Mouse (Mus musculus) cerebellum, adult 9-11 months (tissue): ENCODE measurements around the gene Plekhg4.

Experiments
- DNase-seq: peaks from one replicate; pipeline ENCODE4 v3.0.0; 2022

The Plekhg4 gene

DNA sequence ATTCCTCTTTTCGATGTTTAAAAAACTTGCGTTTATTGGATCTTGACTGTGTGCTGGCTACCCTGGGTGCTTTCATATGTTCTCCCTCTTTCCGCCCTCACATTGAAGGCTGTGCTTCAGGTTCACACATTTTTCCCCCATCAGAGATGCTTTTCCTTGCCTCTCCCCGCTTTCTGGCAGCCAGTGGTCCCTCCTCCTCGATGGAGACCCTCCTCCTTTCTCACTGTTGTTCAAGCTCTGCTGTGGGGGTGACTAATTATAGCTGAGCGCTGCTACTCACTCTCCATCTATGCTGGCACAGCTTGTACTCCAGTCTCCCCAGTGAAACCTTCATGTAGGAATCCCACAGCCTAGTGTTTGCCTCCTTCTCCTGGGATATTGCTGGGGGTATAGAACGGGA lies 22.9 kb upstream of the Plekhg4 start:
- peak; percentile 48 for DNase-seq

DNA sequence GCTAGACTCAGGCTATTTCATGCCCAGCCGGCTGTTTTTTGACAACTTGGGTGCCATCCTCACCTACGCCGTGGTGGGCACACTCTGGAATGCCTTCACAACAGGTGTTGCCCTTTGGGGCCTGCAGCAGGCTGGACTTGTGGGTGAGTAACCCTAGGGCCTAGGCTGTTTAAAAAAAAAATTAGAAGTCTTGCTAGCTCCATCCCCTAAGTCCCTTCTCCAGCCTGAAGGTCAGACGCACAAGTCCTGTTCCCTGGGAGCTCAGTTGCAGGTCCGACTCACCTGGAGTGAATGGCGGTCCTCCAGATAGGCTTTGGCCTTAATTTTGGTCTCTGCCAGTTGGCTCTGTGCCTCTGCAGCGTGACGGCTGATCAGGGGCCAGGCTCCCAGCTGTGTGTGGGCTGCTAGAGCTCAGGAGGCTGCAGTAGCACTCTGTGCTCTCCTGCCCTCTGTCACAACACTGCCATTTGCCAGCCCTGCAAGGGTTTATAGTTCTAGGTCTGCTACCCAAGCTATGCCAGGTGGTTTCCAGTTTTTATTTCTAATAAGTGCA lies 19.4 kb upstream of the Plekhg4 start:
- DNase-seq: peak; percentile 82

DNA sequence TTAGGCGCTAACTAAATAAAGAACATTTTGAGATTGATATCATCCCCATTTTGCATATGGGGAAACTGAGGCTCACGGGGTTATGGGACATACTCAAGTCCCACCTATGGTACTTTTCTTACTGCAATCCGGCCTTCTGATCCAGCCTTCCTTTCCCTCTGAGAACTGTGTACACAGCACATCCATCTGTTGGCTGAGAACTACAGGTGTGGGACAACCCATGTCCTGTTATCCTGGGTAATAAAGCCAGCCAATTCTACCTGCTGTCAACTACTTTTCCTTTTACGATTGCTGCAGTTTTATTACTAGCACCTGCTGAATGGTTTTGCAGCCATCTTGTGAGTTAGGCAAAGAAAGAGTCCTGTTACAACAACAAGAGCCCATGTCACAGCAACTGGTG lies 18.5 kb upstream of the Plekhg4 start:
- no peak for DNase-seq

DNA sequence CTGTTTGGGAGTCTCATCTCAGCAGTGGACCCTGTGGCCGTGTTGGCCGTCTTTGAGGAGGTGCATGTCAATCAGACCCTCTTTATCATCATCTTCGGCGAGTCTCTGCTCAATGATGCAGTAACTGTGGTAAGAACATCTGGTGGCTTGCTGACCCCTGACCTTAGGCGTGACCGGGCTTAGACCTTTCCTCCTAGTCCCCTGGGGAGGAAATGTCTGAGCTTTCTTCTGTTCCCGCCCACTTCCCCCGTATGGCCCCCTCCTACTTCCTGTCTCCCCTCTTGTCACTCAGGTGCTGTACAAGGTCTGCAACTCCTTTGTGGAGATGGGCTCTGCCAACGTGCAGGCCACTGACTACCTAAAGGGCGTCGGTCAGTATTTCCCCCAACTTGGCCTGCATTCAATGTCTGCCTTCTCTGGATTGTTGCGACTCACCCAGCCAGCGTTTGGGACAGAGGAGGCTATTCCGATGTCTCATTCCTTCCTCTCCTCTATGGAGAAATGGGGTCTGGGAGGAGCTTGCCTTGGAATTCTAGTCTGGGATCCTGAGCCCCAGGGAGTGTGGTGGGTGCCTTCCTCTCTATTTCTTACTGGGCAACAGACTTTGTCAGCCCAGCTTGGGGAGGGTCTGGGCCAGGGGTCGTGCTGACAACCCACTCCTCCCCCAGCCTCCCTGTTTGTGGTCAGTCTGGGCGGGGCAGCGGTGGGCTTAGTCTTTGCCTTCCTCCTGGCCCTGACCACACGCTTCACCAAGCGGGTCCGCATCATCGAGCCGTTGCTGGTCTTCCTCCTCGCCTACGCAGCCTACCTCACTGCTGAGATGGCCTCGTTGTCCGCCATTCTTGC lies 17.7 kb upstream of the Plekhg4 start:
- no peak for DNase-seq

DNA sequence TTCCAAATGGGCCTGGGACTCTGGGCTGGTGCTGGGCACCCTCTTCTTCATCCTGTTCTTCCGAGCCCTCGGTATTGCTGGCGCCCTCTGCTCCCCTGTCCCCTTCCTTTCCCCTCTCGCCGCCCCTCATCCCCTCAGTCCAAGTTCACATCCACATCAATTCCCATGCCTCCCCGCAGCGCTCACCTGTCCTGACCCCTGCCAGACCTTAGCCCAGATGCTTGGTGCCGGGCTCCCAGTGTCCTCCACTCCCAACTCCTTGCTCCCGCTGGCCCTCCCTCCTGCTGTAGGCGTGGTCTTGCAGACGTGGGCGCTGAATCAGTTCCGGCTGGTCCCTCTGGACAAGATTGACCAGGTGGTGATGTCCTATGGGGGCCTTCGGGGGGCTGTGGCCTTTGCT lies 16.4 kb upstream of the Plekhg4 start:
- DNase-seq: no peak

DNA sequence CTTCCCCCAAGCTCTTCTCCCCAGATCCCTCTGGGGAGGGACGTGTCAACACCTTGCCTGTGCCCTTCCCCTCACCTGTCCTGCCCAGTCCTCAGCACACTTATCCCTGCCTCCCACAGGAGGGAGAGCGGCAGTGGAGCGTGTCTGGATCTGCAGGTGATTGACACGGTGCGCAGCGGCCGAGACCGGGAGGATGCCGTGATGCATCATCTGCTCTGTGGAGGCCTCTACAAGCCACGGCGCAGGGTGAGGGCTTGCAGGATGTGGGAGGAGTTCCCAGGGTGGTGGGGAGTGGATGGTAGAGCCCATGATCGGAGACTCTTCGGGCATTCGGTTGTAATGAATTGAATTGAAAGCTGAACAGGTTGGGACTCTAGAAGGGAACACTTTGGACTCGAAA lies 13.9 kb upstream of the Plekhg4 start:
- DNase-seq: no peak

DNA sequence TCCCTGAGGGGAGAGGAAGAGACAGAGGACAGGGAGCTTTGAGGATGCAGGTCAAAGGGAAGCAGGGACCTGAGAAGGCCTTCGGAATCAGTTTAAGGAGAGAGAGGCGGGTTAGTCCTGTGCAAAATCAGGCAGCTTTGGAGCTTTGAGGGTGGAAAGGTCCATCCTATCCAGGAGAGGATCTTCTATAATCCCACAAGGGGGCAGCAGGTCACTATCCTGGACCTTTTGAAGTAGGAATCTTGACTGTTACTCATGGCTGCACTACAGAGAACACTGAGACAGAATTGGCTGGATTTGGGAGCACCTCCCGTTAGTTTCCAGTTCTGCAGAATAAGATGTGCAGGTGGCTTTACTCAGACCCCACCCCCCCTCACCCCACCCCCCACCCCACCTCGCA lies 13.4 kb upstream of the Plekhg4 start:
- no peak for DNase-seq

DNA sequence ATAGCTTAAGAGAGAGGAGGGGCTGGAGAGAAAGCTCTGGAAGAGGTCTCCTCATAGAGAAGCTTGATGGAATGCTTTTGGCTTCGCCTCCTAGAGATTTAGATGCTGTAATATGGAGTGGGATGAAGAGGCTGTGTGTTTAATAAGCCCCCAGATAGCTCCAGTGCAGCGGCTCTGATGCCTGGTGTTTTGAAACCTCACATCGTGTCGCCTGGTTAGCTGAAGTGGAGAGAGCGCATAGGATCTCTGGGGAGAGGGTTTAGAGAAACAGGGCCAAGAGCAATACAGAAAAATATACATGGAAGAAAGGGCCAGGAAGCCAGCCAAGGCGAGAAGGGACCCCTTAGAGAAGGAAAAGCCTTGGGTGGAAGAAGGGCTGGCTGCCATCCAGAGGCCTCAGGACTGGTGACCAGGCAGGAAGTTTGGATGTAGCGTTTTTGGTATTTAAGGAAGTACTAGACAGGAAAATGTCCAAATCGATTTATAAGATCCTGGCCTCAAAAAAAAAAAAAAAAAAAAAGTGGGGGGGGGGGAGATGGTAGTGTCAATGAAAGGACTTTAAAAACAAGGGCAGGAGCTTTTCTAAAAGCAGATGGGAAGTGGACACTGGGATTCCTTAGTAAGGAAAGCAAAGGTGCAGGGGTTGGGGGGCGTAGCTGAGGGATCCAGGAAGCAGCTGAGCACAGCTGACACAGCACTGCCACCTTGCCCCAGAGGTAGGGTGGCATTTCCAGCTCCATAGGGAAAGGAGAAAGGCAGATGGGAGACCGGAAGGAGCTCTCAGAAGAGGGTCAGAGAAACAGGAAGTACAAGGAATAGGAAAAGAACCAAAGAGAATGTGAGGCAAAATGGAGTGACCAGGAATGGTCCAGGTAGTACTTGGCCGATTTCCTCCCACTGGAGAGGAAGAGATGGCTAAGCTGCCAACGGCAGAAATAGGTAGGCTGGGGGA lies 11.0 kb upstream of the Plekhg4 start:
- DNase-seq: no peak

DNA sequence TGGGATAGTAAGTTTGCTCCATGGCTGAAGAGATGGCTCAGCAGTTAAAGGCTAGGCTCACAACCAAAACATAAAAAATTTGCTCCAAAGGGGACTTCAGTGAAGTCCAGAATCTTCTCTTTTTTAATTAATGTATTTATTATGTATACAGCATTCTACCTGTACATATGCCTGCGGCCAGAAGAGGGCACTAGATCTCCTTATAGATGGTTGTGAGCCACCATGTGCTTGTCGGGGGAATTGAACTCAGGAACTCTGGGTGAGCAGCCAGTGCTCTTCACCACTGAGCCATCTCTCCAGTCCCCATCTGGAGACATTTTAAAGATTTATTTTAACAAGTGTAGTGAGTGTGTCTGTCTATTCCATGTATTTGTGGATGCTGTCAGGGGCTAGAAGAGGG lies 6.0 kb upstream of the Plekhg4 start:
- no peak for DNase-seq

DNA sequence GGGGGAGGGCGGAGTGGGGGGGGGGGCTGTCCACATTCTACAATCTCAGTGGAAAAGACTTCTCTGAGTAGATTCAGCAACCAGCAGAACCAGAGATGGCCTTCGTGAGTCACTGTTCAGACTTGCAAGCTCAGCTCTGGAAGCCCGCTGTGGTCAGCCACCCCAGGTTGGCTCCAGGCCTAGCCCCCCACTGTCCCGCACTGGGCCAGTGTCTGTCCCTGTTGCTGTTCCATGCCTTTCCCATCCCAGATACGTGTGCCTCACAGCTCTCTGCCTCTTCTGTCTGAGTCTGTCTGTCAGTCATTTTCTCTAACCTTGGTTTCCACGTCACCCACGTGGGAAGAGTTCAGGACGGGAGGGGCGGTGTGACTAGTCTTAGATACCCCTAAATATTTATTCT lies 601 bp upstream of the Plekhg4 start:
- DNase-seq: peak; percentile 46

DNA sequence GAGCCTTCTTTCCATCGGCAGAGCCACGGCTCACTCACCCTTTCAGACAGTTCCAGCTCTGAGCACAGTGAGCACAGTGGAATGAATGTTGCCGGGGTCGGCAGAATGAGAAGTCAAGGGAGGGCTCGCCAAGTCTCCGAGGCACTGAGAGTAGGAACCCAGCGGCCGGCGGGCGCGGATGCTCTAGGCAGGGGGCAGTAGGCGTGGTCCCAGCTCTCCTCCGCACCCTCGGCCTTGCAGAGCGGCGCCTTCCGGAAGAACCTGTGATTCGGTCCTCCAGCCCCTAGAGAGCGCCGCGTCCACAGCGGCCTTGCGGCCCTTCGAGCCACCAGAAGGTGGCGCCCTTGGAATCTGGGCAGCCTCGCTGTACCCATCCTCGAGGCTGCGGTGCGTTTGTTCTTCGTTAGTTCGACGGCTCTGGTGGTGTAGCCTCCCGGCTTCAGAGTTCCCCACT lies 1.5 kb downstream of the Plekhg4 start:
- DNase-seq: peak; percentile 41

DNA sequence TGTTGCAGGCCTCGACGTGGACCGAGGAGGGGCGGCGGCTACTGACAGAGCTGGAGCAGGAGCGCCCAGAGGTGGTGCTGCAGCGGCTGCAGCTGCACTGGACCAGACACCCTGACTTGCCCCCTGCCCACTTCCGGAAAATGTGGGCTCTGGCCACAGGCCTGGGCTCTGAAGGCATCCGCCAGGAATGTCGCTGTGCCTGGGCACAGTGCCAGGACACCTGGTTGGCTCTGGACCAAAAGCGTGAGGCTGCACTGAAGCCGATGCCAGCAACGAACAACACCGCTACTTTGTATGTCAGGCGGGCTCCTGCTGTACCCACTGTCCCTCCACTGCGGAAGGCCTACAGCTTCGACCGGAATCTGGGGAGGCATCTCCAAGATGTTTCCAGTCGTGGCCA lies 5.6 kb downstream of the Plekhg4 start:
- no peak for DNase-seq

DNA sequence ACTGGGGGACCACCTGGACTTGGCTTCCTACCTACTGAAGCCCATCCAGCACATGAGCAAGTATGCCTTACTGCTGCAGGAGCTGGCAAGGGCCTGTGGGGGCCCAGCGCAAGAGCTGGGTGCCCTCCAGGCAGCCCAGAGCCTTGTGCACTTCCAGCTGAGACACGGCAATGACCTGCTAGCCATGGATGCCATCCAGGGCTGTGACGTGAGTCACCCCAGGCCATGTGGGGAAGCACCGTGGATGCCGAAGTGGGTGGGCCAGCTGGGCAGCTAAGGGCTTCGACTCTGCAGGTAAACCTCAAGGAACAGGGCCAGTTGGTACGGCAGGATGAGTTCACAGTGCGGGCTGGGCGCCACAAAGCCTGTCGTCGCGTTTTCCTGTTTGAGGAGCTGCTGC lies 7.2 kb downstream of the Plekhg4 start:
- no peak for DNase-seq

DNA sequence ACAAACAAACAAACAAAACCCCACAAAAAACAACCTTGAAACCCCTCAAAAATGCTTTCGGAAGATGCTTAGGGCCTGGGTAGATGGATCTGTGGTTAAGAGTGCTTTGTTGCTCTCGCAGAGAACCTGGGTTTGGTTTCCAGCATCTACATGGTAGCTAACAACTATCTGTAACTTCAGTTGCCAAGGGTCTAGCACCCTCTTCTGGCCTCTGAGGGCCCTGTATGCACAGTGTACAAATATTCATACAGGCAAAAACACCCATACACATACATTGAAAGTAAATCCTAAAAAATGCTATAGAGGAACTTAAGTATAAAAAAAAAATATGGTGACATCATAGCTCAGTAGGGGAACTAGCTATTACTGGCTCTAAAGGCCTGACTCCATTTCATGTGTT lies 11.0 kb downstream of the Plekhg4 start:
- DNase-seq: no peak

DNA sequence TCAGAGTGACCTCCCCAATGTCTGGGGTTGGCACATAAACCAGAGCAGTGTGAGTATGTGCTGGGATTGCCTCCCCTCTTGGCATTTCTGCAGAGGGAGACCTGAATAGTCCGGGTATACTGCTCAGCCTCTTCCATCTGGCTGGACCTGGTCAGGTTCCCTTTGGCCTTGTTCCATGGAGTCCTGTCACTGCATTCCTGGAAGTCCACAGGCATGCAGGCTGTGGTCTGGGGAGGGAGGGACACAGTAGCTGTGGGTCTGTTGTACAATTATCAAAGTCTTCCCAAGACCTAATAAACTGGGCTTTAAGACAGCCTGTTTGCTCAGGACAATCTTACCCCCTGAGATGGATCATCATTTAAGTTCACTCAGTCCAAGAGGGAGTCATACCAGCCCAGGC lies 14.1 kb downstream of the Plekhg4 start:
- no peak for DNase-seq

DNA sequence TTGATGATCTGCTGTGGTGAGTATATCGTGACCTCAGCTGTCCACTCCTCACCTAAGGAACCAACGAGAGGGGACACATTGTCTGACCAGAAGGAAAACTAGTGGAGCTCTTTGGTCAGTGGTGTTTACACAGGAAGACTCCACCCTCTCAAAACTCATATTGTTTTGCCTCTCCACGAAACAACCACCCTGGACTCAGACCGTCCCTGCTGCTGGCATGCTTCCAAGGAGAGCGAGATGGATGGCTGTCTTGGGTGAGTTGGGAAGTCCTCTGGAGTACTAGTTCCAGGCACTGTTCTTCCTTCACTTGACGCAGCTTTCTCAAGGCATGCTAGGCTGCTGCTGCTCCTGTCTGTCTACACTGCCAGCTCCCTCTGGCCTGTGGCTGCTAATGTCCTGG lies 16.0 kb downstream of the Plekhg4 start:
- DNase-seq: no peak

DNA sequence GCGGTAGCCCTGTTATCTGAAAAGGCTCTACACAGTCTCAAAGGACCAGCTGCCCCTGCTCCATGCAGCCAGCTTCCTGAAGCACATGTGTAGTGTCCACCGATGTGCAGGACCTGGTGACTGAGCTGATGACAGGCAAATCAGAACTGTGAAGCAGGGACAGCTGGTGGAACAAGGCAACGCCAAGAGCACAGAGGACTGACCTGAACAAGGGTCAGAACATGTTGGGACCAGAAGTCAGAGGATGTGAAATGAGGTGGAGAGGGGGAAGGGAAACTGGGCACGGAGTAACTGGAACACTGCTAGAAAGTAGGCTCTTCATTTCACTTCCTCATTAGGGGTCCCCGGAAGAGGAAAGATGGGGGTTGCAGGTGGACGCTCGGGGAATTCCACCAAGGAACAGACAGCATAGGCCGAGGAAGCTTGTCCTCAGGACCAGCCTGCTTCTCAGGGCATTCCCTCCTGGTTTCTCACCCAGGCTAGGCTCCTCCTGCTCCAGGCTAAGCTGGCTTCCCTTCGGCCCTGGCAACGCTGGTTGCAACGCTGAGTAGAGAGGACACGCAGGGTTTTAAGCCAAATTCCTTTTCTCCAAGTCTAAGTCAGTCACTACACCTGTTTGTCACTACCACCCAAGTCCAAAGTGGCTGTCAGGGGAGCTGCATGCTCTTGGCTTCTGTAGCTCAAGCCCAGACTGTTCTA lies 20.2 kb downstream of the Plekhg4 start:
- DNase-seq: no peak

DNA sequence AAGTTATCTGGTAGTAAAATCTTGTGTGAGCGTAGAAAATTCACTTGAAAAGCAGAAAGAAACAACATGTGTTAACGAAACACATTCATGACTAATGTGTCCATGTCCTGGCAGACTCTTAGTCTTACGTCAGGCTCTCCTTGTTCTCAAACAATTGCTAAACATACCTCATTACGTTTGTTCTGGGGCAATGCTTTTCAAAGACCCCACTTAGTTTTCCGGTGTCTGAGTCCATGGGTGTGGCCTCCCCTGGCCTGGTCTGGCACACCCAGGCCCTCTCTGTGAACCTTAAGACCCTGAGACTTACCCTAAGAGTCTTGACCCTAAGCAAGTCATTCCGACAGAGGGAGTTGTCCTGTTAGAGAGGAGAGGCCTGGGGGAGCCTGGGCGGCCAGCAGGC lies 20.8 kb downstream of the Plekhg4 start:
- no peak for DNase-seq

DNA sequence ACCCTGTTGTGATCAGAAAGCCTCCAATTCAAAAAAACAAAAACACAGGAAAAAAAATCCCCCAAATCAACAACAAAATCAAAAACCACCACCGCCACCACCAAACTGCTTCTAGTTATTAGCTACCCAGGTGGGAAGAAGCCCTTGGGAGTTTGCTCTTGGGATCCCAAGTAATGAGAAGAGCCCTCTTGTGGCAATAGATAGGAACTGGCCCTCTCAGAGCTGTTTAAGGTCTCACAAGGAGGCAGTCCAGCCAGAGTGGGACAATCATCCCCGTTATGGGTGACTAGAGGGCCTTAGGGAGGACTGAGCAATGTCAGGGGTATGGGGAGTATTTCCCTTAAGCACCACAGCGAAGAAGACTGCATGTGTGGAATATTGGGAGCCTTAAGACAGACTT lies 24.7 kb downstream of the Plekhg4 start:
- peak; percentile 59 for DNase-seq

DNA sequence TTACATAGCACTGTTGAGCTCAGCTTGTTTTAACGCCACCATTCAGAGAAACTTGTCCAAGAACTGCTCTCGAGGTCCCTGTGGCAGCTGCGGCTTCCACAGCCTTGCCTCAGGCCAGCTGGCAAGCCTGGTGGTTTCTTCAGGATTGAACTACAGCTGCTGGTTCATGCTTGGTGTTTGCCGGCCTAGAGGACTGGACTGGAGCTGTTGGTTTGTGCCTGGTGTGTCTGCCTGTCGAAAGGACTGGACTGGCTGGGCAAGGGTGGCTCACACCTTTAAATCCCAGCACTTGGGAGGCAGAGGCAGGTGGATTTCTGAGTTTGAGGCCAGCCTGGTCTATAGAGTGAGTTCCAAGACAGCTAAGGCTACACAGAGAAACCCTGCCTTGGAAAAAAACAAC lies 26.9 kb downstream of the Plekhg4 start:
- DNase-seq: no peak

DNA sequence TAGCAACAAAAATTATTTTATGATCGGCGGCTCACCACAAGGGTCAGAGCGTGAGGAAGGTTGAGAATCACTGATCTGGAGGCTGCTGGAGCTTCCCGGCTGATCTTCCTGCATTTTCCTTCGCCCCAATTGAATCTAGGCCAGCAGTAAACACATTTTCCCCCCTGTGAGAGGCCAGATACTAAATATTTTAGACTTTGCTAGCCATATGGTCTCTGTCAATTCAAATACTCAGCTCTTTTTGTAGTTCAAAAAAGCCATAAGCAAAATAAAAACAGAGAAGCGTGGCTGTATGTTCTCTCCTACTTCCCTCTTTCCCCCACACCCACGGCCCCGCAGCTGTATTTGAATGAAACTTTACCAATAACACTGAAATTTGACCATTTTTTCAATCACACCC lies 30.4 kb downstream of the Plekhg4 start:
- peak; percentile 40 for DNase-seq

DNA sequence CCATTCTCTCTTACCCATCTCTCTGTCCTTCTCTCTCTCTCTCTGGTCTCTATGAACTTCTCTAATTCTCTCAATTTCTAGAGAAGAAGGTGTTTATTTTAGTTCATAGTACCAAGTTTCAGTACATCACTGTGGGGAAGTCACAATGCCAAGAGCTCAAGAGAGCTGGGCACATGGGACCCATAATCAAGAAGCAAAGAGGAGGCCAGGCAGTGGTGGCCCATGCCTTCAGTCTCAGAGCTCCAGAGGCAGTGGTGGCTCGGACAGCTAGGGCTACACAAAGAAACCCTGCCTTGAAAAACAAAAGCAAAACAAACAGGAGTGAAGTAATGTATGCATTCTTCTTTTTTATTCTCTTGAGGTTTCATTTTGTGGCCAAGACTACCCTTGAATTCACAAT lies 31.4 kb downstream of the Plekhg4 start:
- no peak for DNase-seq

DNA sequence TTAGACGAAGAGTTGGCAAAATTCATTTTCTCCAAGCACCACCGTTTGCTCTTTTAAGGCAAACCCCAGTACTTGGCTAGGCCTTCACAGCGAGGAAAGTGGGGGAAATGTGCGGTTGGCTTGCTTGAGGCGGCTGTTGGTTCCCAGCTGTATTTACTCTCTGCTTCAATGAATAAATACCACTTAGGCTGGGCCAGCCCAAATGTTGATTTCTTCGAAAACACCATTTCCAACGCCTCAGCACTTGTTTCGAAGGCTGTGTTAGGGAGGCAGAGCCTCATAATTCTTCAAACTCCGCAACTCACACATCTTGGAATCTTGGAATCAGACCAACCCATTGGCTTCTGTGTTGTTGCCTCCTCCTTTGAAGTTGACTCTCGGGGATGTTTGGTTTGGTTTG lies 33.3 kb downstream of the Plekhg4 start:
- DNase-seq: no peak
